Mouse (Mus musculus) v-Abl transformed pro-B cells (cell line): Measurements from ENCODE around the gene Epsti1.

Experiments
- in situ Hi-C, 2 experiments: fragments of 400-800 bp; cut with MboI; formaldehyde crosslinking; loops; one replicate each; pipeline ENCODE4 v1.15.1; 2025; ENCODE audit not compliant: unreplicated experiment in 2 of 2

The Epsti1 gene

GRCm38 (mm10) chr14:77981516-77981915 is 77.5 kb downstream of the Epsti1 start:
- in situ Hi-C loops = no loop called here

- in situ Hi-C loops = no loop called here
These were observed 93.7 kb downstream of the Epsti1 start for GRCm38 (mm10) chr14:77997731-77998130.

GRCm38 (mm10) chr14:78004486-78004885 is 100.4 kb downstream of the Epsti1 start:
- in situ Hi-C loops = no loop called here

- in situ Hi-C loops = no loop called here
These were observed 104.0 kb downstream of the Epsti1 start for GRCm38 (mm10) chr14:78008019-78008418.

- in situ Hi-C loops = no loop called here
These were observed 107.8 kb downstream of the Epsti1 start for GRCm38 (mm10) chr14:78011808-78012207.

GRCm38 (mm10) chr14:78015540-78016321 is 111.7 kb downstream of the Epsti1 start:
- in situ Hi-C loops = no loop called here

GRCm38 (mm10) chr14:78016398-78016797 is 112.4 kb downstream of the Epsti1 start:
- in situ Hi-C loops = no loop called here

GRCm38 (mm10) chr14:78019935-78020334 is 115.9 kb downstream of the Epsti1 start:
- in situ Hi-C loops = no loop called here

- in situ Hi-C loops = no loop called here
These were observed 134.8 kb downstream of the Epsti1 start for GRCm38 (mm10) chr14:78038876-78039275.

GRCm38 (mm10) chr14:78040643-78041042 is 136.6 kb downstream of the Epsti1 start:
- in situ Hi-C loops = no loop called here

GRCm38 (mm10) chr14:78041886-78042526 is 138.0 kb downstream of the Epsti1 start:
- in situ Hi-C loops = no loop called here

- in situ Hi-C loops = no loop called here
These were observed 139.0 kb downstream of the Epsti1 start for GRCm38 (mm10) chr14:78043079-78043478.

- in situ Hi-C loops = no loop called here
These were observed 144.2 kb downstream of the Epsti1 start for GRCm38 (mm10) chr14:78048258-78048657.

GRCm38 (mm10) chr14:78048674-78049073 is 144.6 kb downstream of the Epsti1 start:
- in situ Hi-C loops = no loop called here
